ENCODE assay signal across 9 mouse cellular contexts in the genomic region with DNA sequence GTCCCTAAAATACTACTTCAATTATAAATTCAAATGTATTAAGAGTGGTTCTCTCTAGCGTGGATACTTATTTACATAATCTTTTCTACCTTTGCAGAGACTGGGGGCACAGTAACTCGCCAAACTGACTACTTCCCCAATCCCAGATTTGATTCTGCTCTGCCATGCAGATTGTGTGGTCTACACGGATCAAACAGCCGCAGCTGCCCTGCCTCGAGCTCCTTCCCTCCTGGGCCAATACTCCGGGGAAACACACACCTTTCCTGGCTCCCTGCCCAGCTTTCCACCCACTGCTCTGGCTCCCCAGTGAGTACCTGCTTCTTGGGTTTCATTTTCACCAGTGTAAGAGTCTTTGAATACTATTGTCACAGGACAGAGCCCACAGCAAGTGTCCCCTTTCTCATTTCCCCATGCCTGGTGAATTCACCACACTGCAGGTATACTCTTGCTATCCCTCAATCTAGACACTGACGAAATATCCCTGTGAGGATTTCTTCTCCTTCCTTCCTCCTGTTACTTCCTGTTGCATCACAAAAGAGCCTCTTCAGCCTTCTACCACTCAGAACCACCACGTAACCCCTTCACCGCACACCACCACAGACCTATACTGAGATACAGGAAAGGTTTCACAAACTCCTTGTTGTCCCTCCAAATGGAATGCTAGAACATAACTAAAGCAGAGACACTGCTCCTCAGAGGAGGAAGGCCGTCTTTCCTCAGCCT.
A peak's percentile ranks its signal among the peaks of the same experiment; 100 is the strongest.
DNase-seq lines count a peak whose midpoint lies in the region; ATAC-seq and TF ChIP-seq lines count a peak whose summit lies in the region.
"Had no signal": no experiment of that assay in that cellular context is flagged by ENCODE, and none has a peak within 500 bp of the region (broad histone marks: within the 10 kb centered on the region; RNA-seq: fewer than 3 reads in every experiment).

No protein-coding gene starts in this region.

- H3K4me1 ChIP-seq in kidney, adult 2 months (ENCODE audit: control insufficient read depth, insufficient read depth, low read length), result no peaks in the 10 kb centered on the region
- no peaks in the 10 kb centered on the region for H3K4me1 ChIP-seq in kidney, embryonic 14.5 days (ENCODE audit: control insufficient read depth, insufficient read depth, low read length)
- H3K4me1 ChIP-seq in forebrain, embryonic 16.5 days (replicated peaks; ENCODE audit: control insufficient read depth, insufficient read depth, low read length), result peaks cover 7% of the 10 kb centered on the region; the same call in 1 of the 2 replicates

- ATAC-seq in kidney, embryonic 14.5 days (ENCODE audit: low FRiP score, low TSS enrichment), result no peak
- ATAC-seq in CD4-positive, CD25-positive, alpha-beta regulatory T cell, adult 4 months, result peak; percentile 60
- ATAC-seq in inflammation-experienced regulatory T-cells, adult 6 months, result peak; percentile 50
- no peak for ATAC-seq in forebrain, embryonic 16.5 days

- no peak for TF ChIP-seq POLR2A in kidney, adult 2 months (IDR thresholded peaks at IDR 0.05; ENCODE audit: low read depth, low read length)

- no peak overlapping the region for H3K4me2 ChIP-seq in kidney, embryonic 14.5 days (replicated peaks; ENCODE audit: low read depth, low read length)
- no peak overlapping the region for H3K4me2 ChIP-seq in forebrain, embryonic 16.5 days (ENCODE audit: low read length)

- no peaks in the 10 kb centered on the region for H3K27me3 ChIP-seq in kidney, adult 2 months (replicated peaks; ENCODE audit: control insufficient read depth, insufficient read depth, low read length)
- H3K27me3 ChIP-seq in kidney, embryonic 14.5 days (ENCODE audit: control insufficient read depth, insufficient read depth, low read length), result no peaks in the 10 kb centered on the region
- H3K27me3 ChIP-seq in forebrain, embryonic 16.5 days (replicated peaks; ENCODE audit: control insufficient read depth, insufficient read depth, low read length), result no peaks in the 10 kb centered on the region

- H3K4me3 ChIP-seq in kidney, adult 2 months (ENCODE audit: insufficient read depth, low read depth, low read length), result no peak overlapping the region
- H3K4me3 ChIP-seq in kidney, embryonic 14.5 days (ENCODE audit: low read length), result no peak overlapping the region
- H3K4me3 ChIP-seq in forebrain, embryonic 16.5 days (replicated peaks; ENCODE audit: low read length), result no peak overlapping the region

- no peak overlapping the region for H3K9ac ChIP-seq in kidney, embryonic 14.5 days (ENCODE audit: low read depth, low read length)
- no peak overlapping the region for H3K9ac ChIP-seq in forebrain, embryonic 16.5 days (replicated peaks; ENCODE audit: low read depth, low read length)

- H3K9me3 ChIP-seq in kidney, embryonic 14.5 days (ENCODE audit: control insufficient read depth, low read length), result no peaks in the 10 kb centered on the region
- no peaks in the 10 kb centered on the region for H3K9me3 ChIP-seq in forebrain, embryonic 16.5 days (ENCODE audit: control insufficient read depth, low read length)

- no peaks in the 10 kb centered on the region; the same call in 1 of the 2 replicates for H3K36me3 ChIP-seq in kidney, adult 2 months (ENCODE audit: control insufficient read depth, insufficient read depth, low read length)
- H3K36me3 ChIP-seq in kidney, embryonic 14.5 days (ENCODE audit: control insufficient read depth, insufficient read depth, low read length), result peaks cover 8% of the 10 kb centered on the region; the same call in 1 of the 2 replicates
- H3K36me3 ChIP-seq in forebrain, embryonic 16.5 days (ENCODE audit: control insufficient read depth, insufficient read depth), result peaks cover 4% of the 10 kb centered on the region; the same call in 1 of the 2 replicates

- H3K27ac ChIP-seq in kidney, adult 2 months (ENCODE audit: insufficient read depth, low read depth, low read length), result no peak overlapping the region
- H3K27ac ChIP-seq in kidney, embryonic 14.5 days (ENCODE audit: low read depth, low read length), result no peak overlapping the region
- no peak overlapping the region for H3K27ac ChIP-seq in forebrain, embryonic 16.5 days (ENCODE audit: low read length)

- peak; percentile 29 for DNase-seq in kidney, adult 2 months
- peak; percentile 83 for DNase-seq in lung, postnatal 36 days
- no peak for DNase-seq in frontal cortex, postnatal 10 days (ENCODE audit: low spot score in 2 of 2)
- no peak for DNase-seq in urinary bladder, postnatal 4 days (ENCODE audit: low spot score in 2 of 2)
- DNase-seq: gastrocnemius, postnatal 25 days had no signal

- TF ChIP-seq CTCF in kidney, adult 2 months (conservative IDR thresholded peaks at IDR 0.05; ENCODE audit: insufficient read depth, insufficient read length, low read depth, low read length), result no peak

- WGBS in kidney, adult 2 months, result 50% methylated on average over 10 of the region's 10 CpGs
- 65% methylated on average over 10 of the region's 10 CpGs for WGBS in kidney, embryonic 14.5 days
- 69% methylated on average over 10 of the region's 10 CpGs for WGBS in forebrain, embryonic 16.5 days

Comparison
In these comparisons a context has a peak if more than half of its experiments do, and no peak if none do; other contexts are left out.
1. DNase-seq: peak in kidney, adult 2 months (single experiment) and lung, postnatal 36 days (single experiment); none in frontal cortex, postnatal 10 days (0 of 2) and urinary bladder, postnatal 4 days (0 of 2).
2. ATAC-seq: peak in CD4-positive, CD25-positive, alpha-beta regulatory T cell, adult 4 months (single experiment) and inflammation-experienced regulatory T-cells, adult 6 months (single experiment); none in kidney, embryonic 14.5 days (single experiment) and forebrain, embryonic 16.5 days (single experiment).